Mouse (Mus musculus) gastrocnemius, adult 2 months (tissue): ENCODE measurements around the gene Dpp7. TPM values are rescaled to one million over a fixed set of nuclear protein-coding genes. Genes with fewer than 3 reads are reported as not detected.
A peak's percentile ranks its signal among the peaks of the same experiment; 100 is the strongest.

Experiments used
- DNase-seq: peaks from one replicate; pipeline ENCODE4 v3.0.0; 2022
- H3K27ac ChIP-seq: fragments of 200-600 bp; 2 replicates; pipeline ENCODE4 v1.8.1; 2022; ENCODE audit warnings: mild to moderate bottlenecking
- H3K4me3 ChIP-seq: fragments of 200-600 bp; 2 replicates; pipeline ENCODE4 v1.8.1; 2022; ENCODE audit warnings: mild to moderate bottlenecking, moderate library complexity
- CTCF ChIP-seq: fragments of 200-600 bp; IDR thresholded peaks from 2 replicates; pipeline ENCODE4 v1.8.1; 2022; ENCODE audit warnings: antibody characterized with exemption, mild to moderate bottlenecking, moderate library complexity
- intact Hi-C: fragments of 180-260 bp; cut with DNase I; formaldehyde crosslinking; loops from one replicate; pipeline ENCODE4 v1.15.1; 2025
- long read RNA-seq, 2 experiments: library from polyadenylated mRNA; stranded (forward); transcript quantifications; one replicate each; pipeline ENCODE4 v2.0.0; 2021
- total RNA-seq, 2 experiments: library from RNA; stranded (reverse); gene quantifications; 2 replicates each; pipeline ENCODE4 v1.2.3; 2021

Dpp7 gene
- 10 to 100 TPM; 14.0 to 16.5 TPM for total RNA-seq
- long read RNA-seq, experiment 1, transcript Dpp7-201 (13 exons, 1,682 nt) = major isoform, 11 of 13 reads
- long read RNA-seq, experiment 1, partial matches to known transcripts = 1 of 13 reads
- long read RNA-seq, experiment 1, other reads (novel, unspliced or antisense) = 1 of 13 reads
- long read RNA-seq, experiment 2, transcript Dpp7-201 (13 exons, 1,682 nt) = major isoform, 7 of 10 reads
- long read RNA-seq, experiment 2, partial matches to known transcripts = 1 of 10 reads
- long read RNA-seq, experiment 2, other reads (novel, unspliced or antisense) = 2 of 10 reads

DNA sequence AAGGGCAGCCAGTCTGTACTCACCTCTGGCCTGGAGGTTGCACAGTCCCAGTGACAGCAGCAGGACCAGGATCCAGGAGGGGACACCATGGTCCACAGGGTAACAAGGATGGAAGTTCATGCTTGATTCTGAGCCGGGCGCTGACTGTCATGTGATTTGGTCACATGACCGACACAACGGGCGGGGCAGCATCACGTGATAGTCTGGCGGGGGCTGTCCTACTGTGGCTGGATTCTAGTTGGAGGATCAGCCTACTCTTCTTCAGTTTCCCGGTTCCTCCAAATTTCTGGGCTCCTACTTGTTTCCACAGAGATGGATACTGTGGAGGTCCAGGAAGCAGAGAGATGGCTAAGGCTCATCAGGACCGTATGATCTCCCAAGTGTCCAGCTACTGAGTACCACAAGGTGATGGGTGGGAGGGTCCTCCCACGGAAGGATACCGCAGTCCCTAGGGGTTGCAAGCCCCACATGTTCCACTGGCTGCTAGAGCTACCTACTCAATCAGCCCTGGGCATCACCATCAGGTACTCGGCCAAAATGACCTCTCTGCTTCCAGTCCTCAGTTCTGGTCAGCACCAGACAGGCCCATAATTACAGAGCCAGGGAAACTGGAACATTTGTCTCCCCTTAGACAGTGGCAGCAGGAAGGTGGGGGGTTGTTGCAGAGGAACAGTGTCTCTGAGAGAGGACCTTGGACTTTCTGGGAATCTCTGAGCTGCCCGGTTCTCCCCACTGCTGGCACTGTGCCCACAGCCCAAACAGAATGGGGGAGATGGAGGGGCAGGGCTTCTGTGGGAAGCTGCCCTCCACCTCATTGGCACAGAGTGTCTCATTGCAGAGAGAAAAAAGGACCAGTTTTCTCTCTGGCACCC, at the start of gene Dpp7:
Gene Dpp7 (minus strand): TSS at position 152 of the 872 bp plus-strand sequence.
- TF ChIP-seq CTCF = no peak
- H3K4me3 ChIP-seq = peak within 1 kb of the TSS; percentile 86
- H3K27ac ChIP-seq = peak within 1 kb of the TSS; percentile 64
- intact Hi-C loops = no loop called here
- DNase-seq = peak; percentile 90

DNA sequence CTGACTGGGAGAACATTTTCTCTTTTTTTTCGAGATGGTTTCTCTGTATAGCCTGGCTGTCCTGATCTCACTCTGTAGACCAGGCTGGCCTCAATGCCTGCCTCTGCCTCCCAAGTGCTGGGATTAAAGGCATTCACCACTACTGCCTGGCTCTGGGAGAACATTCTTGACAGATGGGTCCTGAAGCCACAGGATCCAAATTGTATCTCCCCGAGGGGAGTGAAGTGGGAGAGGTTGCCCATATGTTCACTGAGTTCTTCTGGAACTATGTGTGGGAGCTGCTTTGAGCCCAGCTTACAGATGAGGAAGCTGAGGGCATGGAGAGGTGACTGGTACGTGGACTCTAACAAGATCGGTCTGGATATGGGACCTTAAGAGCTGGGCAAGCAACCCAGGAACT, 47.8 kb upstream of the Dpp7 start:
- H3K27ac ChIP-seq = no peak overlapping the region
- intact Hi-C loops = no loop called here
- no peak for DNase-seq
- TF ChIP-seq CTCF = no peak
- H3K4me3 ChIP-seq = peak overlapping the region; percentile 90

DNA sequence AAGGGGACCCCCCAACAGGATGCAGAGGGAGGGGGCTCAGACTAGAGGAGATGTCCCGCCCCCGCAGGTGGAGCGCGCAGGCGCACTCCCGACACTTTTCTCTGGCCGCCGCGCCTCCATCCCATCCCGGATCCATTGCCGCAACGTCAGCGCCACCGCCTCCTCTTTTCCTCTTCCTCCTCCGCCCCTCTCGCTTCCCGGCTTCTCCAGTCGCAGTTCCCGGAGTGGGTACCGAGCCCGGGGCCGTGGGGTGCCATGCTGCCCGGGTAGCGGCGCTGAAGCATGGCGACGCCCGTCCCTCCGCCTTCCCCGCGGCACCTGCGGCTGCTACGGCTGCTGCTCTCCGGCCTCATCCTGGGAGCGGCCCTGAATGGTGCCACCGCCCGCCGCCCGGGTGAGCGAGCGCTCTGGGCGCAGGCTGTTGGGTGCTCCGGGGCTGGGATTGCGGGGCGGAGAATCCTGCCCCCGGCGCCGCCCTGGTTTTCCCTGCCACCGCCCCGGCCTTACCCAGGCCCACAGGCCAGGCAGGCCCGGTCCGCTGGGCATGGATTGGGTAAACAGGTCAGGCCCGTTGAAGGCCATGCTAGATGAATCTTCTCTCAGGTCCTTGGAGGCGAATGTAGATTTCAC, 46.9 kb upstream of the Dpp7 start:
- peak; percentile 76 for DNase-seq
- intact Hi-C loops = no loop called here
- peak overlapping the region; percentile 90 for H3K4me3 ChIP-seq
- peak overlapping the region; percentile 84 for H3K27ac ChIP-seq
- TF ChIP-seq CTCF = no peak

DNA sequence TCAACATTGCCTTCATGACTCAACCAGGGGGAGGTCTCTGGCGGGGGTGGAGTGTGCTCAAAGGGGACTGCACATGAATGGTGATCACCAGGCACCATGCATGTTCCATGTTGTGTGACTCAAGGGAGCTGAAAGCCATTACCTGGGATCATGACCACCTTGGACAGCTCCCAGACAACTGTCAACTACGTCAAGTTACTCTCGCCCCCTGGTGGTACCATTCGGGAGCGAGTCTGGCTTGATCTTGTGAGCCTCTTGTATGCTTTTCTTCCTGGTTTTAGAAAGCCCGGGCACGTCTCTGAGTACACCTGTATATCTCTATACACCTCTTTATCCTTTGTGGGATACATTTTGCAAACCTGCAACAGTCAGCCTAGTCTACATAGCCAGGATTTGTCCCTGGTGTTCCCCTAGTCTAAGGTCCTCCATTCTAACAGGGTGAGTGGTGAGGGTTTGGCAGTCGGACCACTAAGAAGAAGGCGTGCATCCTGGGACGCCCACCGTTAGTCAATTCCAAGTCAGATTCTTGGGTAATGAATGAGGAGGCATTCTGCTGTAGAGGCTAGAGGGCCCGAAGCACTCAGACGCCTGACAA, 46.3 kb upstream of the Dpp7 start:
- TF ChIP-seq CTCF = peak; percentile 62
- intact Hi-C loops = no loop called here
- H3K4me3 ChIP-seq = peak overlapping the region; percentile 90
- DNase-seq = peak; percentile 65
- H3K27ac ChIP-seq = peak overlapping the region; percentile 84

DNA sequence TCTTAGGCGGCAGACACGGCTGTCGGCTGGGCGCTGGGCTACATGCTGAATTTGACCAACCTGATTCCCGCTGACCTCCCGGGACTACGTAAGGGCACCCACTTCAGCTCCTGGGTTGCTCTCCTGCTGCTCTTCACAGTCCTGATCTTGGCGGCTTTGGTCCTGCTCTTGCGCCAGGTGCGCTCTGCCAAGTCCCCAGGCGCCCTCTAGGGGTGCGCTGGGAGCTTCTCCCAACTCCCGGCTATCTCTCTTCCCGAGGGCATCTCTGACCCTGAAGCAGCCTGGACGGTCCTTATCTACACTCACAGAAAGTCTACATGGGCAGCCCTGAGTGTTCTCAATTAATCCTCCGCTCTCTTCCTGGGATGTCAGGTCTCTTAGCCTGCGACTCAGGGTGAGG, 44.6 kb upstream of the Dpp7 start:
- peak; percentile 85 for DNase-seq
- Histone ChIP-seq H3K4me3 (peak overlapping the region; percentile 90), H3K27ac (peak overlapping the region; percentile 78)
- intact Hi-C loops = loop anchor here (2.0 kb wide), 1 partner anchor 24 kb away; no protein-coding TSS in a partner anchor
- peak; percentile 84 for TF ChIP-seq CTCF

DNA sequence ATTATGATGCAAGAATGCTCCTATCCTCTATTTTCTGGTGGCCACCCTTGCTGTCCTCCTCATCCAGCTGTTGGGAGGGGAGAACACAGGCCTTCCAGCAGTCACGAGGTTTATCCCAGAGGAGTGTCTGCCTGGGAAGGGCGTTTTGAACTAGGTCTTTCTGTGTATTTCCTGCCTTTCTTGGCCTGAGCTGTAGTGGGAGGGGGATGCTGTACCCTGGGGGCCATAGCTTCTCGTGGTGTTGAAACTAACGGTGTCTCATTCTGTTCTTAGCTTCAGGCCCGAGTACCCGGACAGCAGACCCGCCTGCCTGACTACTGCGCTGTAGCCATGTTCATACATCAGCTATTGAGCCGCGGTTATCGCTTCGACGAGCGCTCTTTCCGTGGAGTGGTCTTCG, 44.1 kb upstream of the Dpp7 start:
- intact Hi-C loops = loop anchor here (2.0 kb wide), 1 partner anchor 23 kb away; no protein-coding TSS in a partner anchor
- Histone ChIP-seq H3K4me3 (peak overlapping the region; percentile 90), H3K27ac (peak overlapping the region; percentile 78)
- TF ChIP-seq CTCF = no peak
- DNase-seq = peak; percentile 72

DNA sequence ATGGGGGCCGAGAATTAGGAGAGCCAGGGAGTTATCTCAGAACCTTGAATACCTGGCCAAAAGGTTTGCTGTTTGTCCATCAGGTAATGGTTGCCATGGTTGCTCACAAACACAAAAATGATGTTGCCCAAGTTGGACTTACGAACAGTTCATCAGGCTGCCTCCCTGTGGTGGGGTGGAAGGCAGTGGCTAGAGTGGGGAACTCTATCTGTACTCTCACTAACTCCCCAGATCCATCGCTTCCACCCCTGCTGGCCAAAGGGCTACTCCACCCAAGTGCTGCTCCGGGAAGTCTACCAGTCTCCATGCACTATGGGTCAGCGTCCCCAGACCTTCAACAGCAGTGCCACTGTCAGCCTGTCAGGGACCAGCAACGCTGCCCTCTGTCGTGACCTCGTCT, 42.9 kb upstream of the Dpp7 start, which contains the start of gene Npdc1:
Gene Npdc1 (plus strand): TSS at position 301 of the 400 bp plus-strand sequence.
- TF ChIP-seq CTCF = no peak
- intact Hi-C loops = no loop called here
- Histone ChIP-seq H3K4me3 (peak within 1 kb of the TSS; percentile 90), H3K27ac (peak within 1 kb of the TSS; percentile 78)
- no peak for DNase-seq

DNA sequence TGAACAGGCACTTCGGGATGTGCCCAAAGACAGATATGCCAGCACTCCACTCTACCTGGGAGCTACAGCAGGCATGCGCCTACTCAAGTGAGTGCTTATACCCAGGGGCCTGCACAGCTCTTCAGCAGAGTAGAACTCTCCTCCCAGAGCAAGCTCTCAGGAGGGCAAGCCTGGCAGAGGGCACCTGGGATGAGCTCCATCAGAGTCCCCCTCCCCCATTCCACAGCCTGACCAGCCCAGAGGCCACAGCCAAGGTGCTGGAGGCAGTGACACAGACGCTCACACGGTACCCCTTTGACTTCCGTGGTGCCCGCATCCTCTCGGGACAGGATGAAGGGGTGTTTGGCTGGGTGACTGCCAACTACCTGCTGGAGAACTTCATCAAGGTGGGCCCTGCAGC, 41.9 kb upstream of the Dpp7 start:
- H3K27ac ChIP-seq = no peak overlapping the region
- peak overlapping the region; percentile 79 for H3K4me3 ChIP-seq
- TF ChIP-seq CTCF = no peak
- no peak for DNase-seq
- intact Hi-C loops = no loop called here

DNA sequence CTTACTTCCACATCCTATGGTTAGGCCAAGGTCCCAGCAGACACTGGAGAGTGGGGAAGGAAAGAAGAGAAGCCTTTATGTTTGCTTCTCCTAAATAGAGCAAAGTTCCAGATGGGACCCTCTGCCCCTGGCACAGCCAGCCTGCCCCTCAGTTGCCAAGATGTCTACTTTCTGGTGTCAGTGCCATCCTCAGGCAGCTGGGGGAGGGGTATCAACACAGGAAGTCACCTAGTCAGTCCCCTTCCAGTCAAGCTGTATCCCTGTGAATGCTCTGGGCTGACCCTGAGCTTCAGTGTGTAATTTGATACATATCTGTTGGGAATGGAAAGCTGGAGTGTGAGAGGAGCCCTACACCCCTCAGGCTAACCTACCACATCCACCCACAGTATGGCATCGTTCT, 40.9 kb upstream of the Dpp7 start:
- no peak for DNase-seq
- H3K4me3 ChIP-seq = peak overlapping the region; percentile 79
- intact Hi-C loops = no loop called here
- H3K27ac ChIP-seq = peak overlapping the region; percentile 79
- no peak for TF ChIP-seq CTCF

DNA sequence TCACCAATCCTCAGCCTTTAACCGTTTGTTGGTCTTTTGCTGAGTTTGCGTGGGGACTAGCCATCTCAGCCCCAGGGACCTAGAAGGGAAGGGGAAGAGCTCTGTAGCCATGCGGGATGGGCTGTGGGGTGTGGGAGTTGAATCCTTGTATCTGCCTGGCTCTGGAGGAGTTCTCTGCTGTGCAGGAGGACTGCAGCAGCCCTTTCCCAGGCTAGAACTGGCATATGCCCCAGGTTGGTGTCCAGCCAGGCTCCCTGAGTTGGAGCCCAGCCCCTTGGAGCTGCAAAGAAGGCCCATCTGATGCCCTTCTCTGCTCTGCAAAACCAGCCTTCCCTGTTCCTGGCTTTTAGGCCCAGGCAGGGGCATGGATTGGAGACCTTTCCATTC, 40.4 kb upstream of the Dpp7 start:
- TF ChIP-seq CTCF = no peak
- intact Hi-C loops = no loop called here
- peak overlapping the region; percentile 79 for H3K27ac ChIP-seq
- peak; percentile 76 for DNase-seq
- H3K4me3 ChIP-seq = peak overlapping the region; percentile 79

DNA sequence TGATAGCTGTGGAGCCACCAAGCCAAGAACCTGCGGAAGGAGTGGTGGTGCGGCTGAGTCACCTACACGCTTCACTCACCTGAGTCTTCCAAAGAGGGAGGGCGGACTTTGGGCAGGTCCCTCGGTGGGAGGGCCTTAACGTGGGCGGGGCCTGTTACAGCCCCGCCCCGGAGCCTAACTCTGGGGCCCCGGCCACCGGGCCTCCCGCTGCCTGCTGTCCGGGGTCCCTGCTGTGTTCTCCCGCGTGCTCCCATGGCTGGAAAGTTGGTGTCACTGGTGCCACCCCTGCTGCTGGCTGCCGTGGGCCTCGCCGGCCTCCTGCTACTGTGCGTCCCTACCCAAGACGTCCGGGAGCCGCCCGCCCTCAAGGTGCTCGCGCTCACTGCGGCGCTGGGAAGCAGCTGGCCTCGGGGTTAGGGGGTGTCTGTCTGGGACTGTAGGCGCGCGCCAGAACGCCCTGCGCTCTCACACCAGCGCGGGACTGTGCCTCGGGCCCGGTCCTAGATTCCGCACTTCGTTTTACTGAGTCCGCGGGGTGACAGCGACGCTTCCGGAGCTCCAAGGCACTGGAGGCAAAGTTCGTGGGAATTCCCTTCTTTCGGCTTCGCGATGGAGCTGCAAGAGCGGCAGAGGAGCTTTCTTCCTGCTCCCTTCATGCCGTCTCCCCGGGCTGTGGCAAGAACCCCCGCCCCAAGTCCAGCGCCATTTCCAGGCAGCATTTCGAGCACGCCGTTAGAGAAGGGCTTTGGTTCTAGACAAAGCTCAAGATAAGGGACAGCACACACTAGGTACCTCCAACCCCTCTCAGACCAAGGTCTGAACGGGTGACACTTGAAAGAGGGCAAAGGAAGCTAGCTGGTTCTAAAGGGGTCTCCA, 39.8 kb upstream of the Dpp7 start, which contains the start of gene Entpd2:
Gene Entpd2 (plus strand): TSS at position 154 of the 876 bp plus-strand sequence.
- intact Hi-C loops = no loop called here
- H3K27ac ChIP-seq = peak within 1 kb of the TSS; percentile 79
- peak; percentile 30; the same call in 1 of the 2 replicates for TF ChIP-seq CTCF
- DNase-seq = peak; percentile 63
- H3K4me3 ChIP-seq = peak within 1 kb of the TSS; percentile 79
